Mouse (Mus musculus): ENCODE data around the gene Gm49394.

The Gm49394 gene

DNA sequence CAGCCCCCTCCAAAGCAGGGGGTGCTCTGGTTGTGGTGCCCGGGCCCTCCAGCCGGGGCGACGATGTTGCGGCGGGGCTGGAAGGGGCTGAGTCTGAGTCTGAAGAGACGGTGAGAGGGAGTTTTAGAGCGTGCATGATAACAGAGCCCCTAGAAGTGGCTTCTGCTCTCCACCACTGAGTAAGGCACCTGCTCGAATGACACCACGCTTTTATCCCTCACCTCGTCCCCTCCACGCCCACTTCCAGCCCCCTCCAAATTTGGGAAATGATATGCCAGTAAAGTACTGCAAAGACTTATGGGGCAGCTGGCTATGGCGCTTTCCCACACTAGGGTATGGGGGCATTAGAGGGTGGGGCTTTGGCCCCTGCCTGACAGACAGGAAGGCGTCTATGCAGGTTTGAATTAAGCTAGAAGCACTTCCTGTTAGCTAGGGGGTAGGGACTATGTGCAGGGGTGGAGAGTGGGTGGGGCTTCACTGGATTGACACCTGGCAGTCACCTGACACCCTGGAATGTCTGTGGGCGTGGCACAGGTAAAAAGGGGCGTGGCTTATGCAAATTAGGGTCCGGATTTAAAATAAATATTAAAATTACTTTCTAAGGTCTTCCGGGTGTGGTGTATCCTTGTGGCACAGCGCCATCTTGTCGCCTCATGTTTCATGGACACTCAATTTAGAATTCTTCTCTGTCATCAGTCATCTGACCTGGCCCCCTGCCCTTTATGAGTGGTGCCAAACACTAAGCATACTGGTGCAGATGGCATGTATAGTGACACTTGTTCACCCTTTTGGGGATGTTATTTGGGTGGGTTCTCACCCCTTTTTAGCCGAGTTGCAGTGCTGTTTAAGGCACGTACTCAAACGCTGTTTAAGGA is at the start of gene Gm49394:
Gm49394 (minus strand) TSS at position 192 of the 875 bp plus-strand sequence.
- in situ Hi-C loops (cut with MboI, MseI): loop anchor here (10.0 kb wide), 1 partner anchor 335 kb away; no protein-coding TSS in a partner anchor

DNA sequence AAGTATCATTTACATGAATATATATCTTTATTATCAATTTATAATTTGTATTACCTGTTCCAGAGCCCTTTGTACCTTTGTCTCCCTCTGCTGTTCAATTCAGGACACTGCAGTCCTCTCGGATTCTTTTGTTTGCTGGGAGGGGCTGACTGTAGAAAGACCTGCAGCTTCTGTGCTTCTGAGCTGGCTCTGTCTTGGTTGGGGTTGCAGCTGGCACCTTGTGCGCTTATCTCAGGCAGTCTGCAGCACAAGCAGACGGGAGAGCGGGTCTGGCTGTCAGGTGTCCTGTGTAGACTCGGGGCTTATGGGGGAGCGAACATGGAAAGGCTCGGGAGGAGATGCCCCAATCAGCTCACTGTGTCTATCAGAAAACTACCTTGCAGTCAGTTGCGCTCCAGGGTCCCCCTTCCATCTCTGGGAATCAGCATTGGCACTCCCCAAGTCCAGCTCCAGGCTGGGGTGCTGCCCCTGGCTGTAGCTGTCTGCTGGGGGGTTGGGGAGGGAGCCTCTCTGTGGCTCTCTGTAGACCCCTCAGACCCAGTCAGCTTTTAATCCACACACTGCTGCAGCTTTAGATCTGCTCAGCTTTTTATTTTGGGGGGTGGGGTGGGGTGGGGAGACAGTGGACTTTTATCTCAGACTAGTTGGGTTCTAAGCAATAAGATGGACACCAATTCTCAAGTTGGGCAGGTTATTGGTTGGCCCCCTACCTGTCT is 45.2 kb upstream of the Gm49394 start:
- in situ Hi-C loops (cut with MboI, MseI): no loop called here

DNA sequence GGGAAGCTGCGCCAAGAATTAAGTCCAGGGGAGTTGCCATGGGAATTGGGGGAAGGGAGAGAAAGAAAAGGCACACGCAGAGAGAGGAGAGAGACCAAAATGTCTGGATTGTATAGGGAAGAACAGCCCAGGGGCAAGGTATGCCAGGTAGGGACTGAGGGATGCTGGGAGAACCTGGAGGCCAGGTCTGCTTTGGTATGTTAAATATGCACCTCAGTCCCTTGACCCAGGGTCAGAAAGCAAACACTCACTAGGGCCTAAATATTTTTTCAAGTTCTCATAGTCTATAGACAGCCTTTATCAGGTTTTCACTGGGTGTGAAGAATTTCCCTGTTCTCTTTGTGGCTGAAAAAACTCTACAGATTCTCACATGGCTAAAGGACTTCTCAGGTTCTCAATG is 37.1 kb upstream of the Gm49394 start:
- in situ Hi-C loops (cut with MboI, MseI): no loop called here

- in situ Hi-C loops (cut with MboI, MseI): no loop called here
Measured at GRCm38 (mm10) chr7:142699334-142699860, 29.7 kb upstream of the Gm49394 start.

- in situ Hi-C loops (cut with MboI, MseI): loop anchor here (5.0 to 10.0 kb wide), 2 partner anchors 71 to 344 kb away; no protein-coding TSS in a partner anchor
Measured at GRCm38 (mm10) chr7:142678611-142679010, 8.9 kb upstream of the Gm49394 start.

DNA sequence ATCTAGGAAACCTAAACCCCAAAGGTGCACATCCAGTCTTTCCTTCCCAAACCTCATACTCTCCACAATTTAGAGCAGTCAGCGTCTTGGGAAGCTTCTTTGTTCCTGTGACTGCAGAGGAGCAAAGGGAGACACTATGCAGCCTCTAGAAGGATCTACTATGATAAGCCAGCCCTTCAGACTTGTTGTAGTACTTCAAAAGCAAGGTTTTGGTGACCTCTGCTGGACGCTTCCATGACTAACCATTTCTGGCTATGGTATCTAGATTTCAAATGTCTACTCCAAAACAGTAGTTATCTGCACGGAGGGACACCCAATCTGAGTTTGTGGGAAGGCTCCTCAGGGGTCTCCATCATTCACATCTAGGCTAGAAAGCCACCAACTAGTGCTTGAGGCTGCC is 5.9 kb upstream of the Gm49394 start:
- in situ Hi-C loops (cut with MboI, MseI): loop anchor here (5.0 to 10.0 kb wide), 2 partner anchors 68 to 341 kb away; no protein-coding TSS in a partner anchor

DNA sequence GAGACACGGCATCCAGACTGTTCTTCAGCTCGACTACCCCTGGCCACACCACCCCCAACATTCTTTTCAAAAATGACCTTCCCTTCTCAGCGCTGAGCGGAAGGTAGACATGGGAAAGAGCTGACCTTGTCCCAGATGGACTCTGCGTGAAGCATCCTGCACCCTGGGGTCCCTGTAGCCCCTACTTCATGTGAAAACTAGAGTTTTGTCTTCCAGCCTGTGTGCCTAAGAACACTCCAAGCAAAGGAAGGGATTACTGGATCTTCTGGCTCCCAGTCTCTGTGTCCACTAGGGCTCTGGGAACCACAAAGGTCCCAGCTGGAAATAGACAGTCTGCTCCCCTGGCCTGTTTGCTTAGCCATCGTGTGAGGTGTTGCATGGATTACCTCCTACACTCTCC is 5.4 kb upstream of the Gm49394 start:
- in situ Hi-C loops (cut with MboI, MseI): loop anchor here (5.0 to 10.0 kb wide), 2 partner anchors 68 to 340 kb away; no protein-coding TSS in a partner anchor

GRCm38 (mm10) chr7:142672120-142672519 is 2.4 kb upstream of the Gm49394 start:
- in situ Hi-C loops (cut with MboI, MseI): loop anchor here (10.0 kb wide), 1 partner anchor 337 kb away; no protein-coding TSS in a partner anchor

DNA sequence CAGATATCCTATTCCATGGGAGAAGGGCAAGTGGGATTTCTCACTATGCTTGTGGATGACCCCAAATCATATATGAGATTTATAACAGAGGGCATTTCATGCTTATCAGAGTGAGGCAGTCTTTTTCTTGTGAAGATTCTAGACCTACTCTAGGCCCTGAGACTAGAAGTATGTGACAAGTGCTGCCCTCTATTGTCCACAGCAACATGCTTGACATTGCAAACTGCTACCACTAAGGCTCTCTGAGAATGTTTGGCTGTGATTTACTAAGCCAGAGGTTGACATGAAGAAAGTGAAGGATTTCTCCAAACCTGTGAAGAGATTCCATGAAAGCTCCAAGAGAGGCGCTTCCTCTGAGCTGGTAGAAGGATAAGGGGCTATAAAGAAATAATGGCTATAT is 1.3 kb upstream of the Gm49394 start:
- in situ Hi-C loops (cut with MboI, MseI): loop anchor here (10.0 kb wide), 1 partner anchor 336 kb away; no protein-coding TSS in a partner anchor

- in situ Hi-C loops (cut with MboI, MseI): no loop called here
Measured at GRCm38 (mm10) chr7:142668328-142668727, 1.4 kb downstream of the Gm49394 start.

DNA sequence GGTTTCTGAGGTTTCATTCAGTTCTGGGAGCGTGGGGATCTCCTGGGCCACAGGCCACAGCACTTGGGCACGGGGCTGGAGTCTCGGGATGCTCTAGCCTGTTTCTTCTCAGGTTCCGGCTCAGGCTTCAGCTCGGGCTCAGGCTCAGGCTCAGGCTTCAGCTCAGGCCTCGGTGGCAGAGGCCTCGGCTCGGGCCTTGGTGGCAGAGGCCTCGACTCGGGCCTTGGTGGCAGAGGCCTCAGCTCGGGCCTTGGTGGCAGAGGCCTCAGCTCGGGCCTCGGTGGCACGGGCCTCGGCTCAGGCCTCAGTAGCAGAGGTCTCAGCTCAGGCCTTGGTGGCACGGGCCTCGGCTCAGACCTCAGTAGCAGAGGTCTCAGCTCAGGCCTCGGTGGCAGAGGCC is 2.2 kb downstream of the Gm49394 start:
- in situ Hi-C loops (cut with MboI, MseI): no loop called here

- in situ Hi-C loops (cut with MboI, MseI): no loop called here
Measured at GRCm38 (mm10) chr7:142666659-142667058, 3.1 kb downstream of the Gm49394 start, which contains the start of gene Igf2. TSS of gene Igf2 (minus strand) at chr7:142666816.

- in situ Hi-C loops (cut with MboI, MseI): no loop called here
Measured at GRCm38 (mm10) chr7:142666109-142666508, 3.6 kb downstream of the Gm49394 start.

GRCm38 (mm10) chr7:142665364-142665763 is 4.4 kb downstream of the Gm49394 start:
- in situ Hi-C loops (cut with MboI, MseI): no loop called here

- in situ Hi-C loops (cut with MboI, MseI): no loop called here
Measured at GRCm38 (mm10) chr7:142664465-142665029, 5.2 kb downstream of the Gm49394 start.

DNA sequence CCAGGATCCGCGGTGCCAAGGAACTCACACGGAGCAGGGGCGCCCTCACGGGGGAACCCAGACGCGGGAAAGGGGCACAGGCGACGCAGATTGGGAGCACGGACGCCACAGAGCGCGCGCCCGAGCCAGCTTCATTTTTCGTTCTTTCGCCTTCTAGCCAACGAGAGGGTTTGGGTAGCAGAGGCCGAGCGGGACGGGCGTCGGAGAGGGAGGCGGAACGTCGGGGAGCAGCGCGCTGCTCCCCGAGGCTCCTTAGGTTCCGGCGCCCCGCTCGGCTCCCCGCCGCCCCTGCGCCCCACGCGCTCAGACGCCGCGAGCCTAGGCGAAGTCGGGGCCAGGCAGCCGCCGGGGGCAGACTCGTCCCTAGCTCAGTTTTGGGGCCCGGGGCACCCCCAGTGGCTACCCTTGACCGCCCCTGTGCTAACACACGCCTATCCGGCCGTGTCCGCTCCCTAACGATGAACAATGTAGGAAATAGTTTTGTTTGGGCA is 5.8 kb downstream of the Gm49394 start:
- in situ Hi-C loops (cut with MboI, MseI): no loop called here

- in situ Hi-C loops (cut with MboI, MseI): no loop called here
Measured at GRCm38 (mm10) chr7:142663151-142663550, 6.6 kb downstream of the Gm49394 start.

DNA sequence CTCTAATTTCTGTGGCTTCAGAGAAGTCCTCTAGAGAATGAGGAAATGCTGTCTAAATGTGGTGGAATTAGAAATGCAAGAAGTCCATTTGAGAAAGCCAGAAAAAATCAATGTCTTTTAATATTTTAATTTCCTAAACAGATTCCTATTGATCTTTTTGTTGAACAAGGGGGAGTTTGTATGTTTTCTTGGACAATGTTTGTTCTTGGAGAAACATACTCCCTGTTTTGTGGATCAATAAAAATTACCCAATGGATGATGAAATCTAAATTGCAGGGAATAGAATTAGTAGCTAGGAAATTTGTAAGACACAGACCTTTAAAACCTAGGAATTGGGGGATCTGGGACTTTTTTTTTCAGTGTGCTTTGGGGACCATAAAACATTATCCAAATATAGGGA is 7.9 kb downstream of the Gm49394 start:
- in situ Hi-C loops (cut with MboI, MseI): no loop called here

DNA sequence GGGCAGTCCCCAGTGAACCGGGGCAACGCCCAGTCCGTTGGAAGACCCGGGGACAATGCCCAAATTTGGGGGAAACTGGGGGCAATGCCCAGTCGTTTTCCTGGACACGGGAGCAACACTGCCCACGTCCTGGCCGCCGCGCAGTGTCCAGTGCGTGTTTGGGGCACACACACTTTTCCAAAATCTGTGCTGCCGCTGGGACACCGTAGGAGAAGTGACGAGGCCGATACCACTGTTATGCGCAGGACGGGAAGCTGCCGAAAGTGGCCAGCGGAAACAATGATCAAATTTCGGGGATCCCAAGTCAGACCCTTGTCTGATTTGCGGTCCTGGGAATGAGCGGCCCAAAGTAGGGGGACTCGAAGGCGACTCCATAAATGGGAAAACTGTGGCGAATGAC is 8.7 kb downstream of the Gm49394 start:
- in situ Hi-C loops (cut with MboI, MseI): no loop called here

GRCm38 (mm10) chr7:142660651-142660945 is 9.1 kb downstream of the Gm49394 start:
- in situ Hi-C loops (cut with MboI, MseI): no loop called here

DNA sequence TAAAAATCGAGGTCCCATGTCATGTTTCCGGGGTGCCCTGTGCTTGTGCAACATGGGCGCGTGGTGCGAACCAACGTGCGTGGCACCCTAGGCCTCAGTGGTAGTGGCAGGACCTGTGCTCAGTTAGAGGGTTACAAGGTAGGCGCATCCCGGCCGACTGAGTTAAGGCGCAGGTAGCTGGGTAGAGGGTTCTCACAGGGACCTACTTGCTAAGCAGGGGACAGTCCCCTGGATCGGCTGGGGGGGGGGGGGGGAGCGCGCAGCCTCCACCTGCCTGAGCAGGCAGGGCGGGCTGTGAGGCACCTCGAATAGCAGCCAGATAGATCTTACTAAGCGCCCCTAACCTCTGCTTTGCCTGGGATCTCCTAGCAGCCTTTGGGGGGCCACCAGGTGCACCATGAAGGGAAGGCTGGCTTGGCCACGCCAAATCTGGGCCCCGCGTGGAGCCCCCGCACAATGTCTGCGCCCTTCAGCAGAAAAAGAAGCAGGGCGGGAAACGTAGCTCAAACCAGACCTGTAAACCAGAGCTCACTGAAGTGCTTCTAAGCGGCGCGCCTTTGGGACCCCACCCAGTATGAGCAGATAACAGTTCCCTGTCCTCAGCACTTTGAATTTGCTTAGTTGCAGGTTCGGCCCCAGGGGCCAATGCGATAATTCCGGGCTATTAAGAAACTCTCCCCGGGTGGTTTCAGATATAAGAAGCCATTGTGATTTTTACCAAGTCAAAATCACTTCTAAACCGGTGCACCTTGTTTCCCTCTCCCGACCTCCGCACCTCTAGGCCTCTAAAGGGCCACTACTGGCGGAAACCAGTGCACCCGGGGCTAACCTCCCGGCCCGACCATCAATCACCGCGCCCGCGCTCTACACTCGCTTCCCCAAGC is 9.7 kb downstream of the Gm49394 start:
- in situ Hi-C loops (cut with MboI, MseI): no loop called here
